Comparison of ENCODE assay signal across 10 mouse cellular contexts in genomic region chr5:146160439-146160838, GRCm38 (mm10). TPM values are rescaled to one million over a fixed set of nuclear protein-coding genes. Genes with fewer than 3 reads are reported as not detected.
DNase-seq lines count a peak whose midpoint lies in the region; TF ChIP-seq lines count a peak whose summit lies in the region.
"Not testable (repeated sequence)": the region's sequence is repeated elsewhere in the genome, so short reads cannot be mapped to it uniquely, and the experiment has no call there.
"Had no signal": no experiment of that assay in that cellular context is flagged by ENCODE, and none has a peak within 500 bp of the region (broad histone marks: within the 10 kb centered on the region; RNA-seq: fewer than 3 reads in every experiment).

TSS of gene Gm5565 (minus strand) at chr5:146160539.

- H3K36me3 ChIP-seq in testis, adult 2 months (ENCODE audit: control insufficient read depth, insufficient read depth, low read length) = not testable (repeated sequence)

- peak; percentile 45 for DNase-seq in heart, adult 11 months

- not testable (repeated sequence) for TF ChIP-seq POLR2A in testis, adult 2 months (IDR thresholded peaks at IDR 0.05; ENCODE audit: control insufficient read depth, low read depth, low read length)

- not testable (repeated sequence) for H3K4me1 ChIP-seq in testis, adult 2 months (ENCODE audit: control insufficient read depth, insufficient read depth, low read length)

- H3K27me3 ChIP-seq in testis, adult 2 months (ENCODE audit: control insufficient read depth, insufficient read depth, low read length) = not testable (repeated sequence)

- H3K4me3 ChIP-seq in testis, adult 2 months (ENCODE audit: control insufficient read depth, low read depth, low read length) = peak within 1 kb of the TSS; percentile 29

- H3K27ac ChIP-seq in testis, adult 2 months (ENCODE audit: control insufficient read depth, insufficient read depth, low read depth, low read length) = not testable (repeated sequence)

- TF ChIP-seq CTCF in testis, adult 2 months (IDR thresholded peaks at IDR 0.05; ENCODE audit: control insufficient read depth, insufficient read depth, insufficient replicate concordance, low read depth, low read length) = not testable (repeated sequence)

RNA-seq across cellular contexts. Expression of gene Gm5565, which starts in this region (rescaled TPM):
- polyA plus RNA-seq in testis, adult 2 months (2012; rRNA removed) = 9.2 and 9.4 TPM in 2 replicates
- polyA plus RNA-seq: activated CD4-positive, CD25-positive, alpha-beta regulatory T cell, adult 4 months; adrenal gland, adult 2 months; brain, embryonic 14.5 days; C2C12; CD4-positive, CD25-positive, alpha-beta regulatory T cell, adult 4 months; cerebellum, adult 2 months; G1E; Patski had no signal
